Comparison of ENCODE assay signal across 51 mouse cellular contexts in the genomic region with DNA sequence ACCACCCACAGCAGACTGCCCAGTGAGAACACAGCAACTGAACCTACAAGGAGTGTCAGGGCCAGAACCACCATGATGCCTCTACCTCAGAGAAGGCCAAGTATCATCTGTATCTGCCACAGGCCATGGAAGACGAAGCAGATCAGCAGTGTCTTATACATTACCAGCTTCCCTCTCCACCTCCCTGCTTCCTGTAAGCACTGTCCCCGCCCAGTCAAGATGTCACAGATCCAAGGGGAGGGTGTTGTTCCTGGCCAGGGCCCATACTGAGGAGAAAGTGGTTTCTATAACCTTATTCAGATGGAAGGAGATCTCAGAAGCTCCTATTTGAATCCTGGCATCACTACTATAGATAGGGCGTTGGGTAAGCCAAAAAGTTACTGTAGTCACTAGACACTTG. TPM values are rescaled to one million over a fixed set of nuclear protein-coding genes. Genes with fewer than 3 reads are reported as not detected.
"Had no signal": no experiment of that assay in that cellular context is flagged by ENCODE, and none has a peak within 500 bp of the region (broad histone marks: within the 10 kb centered on the region; RNA-seq: fewer than 3 reads in every experiment).

A gene (minus strand): TSS at position 101 of the 400 bp plus-strand sequence.

- H3K27ac ChIP-seq: heart, embryonic 10.5 days; heart, embryonic 13.5 days; heart, embryonic 15.5 days; hindbrain, embryonic 10.5 days; hindbrain, embryonic 12.5 days; hindbrain, embryonic 13.5 days; hindbrain, embryonic 14.5 days; hindbrain, embryonic 15.5 days; hindbrain, postnatal 0 days; intestine, embryonic 15.5 days; kidney, embryonic 15.5 days; kidney, postnatal 0 days; layer of hippocampus, adult 2 months had no signal

- H3K9ac ChIP-seq: heart, embryonic 12.5 days; heart, embryonic 13.5 days; heart, embryonic 15.5 days; hindbrain, embryonic 12.5 days; hindbrain, embryonic 13.5 days; hindbrain, embryonic 14.5 days; hindbrain, embryonic 15.5 days; intestine, embryonic 15.5 days; kidney, embryonic 15.5 days had no signal

- DNase-seq: heart, postnatal 10 days; heart, postnatal 14 days; heart, postnatal 36 days; heart, postnatal 4 days; kidney, adult 11 months; kidney, adult 18-20 months; kidney, adult 2 months; kidney, adult 8-10 months; kidney, adult 9 months; kidney, postnatal 10 days; kidney, postnatal 14 days; kidney, postnatal 25 days; kidney, postnatal 36 days; kidney, postnatal 4 days; layer of hippocampus, adult 9-11 months; layer of hippocampus, postnatal 36 days had no signal

- H3K4me3 ChIP-seq: heart, embryonic 10.5 days; heart, embryonic 12.5 days; heart, embryonic 13.5 days; heart, embryonic 15.5 days; hindbrain, embryonic 10.5 days; hindbrain, embryonic 12.5 days; hindbrain, embryonic 13.5 days; hindbrain, embryonic 15.5 days; intestine, embryonic 15.5 days; kidney, embryonic 15.5 days; layer of hippocampus, adult 2 months had no signal

- H3K4me1 ChIP-seq: heart, embryonic 10.5 days; heart, embryonic 12.5 days; heart, embryonic 13.5 days; heart, embryonic 15.5 days; hindbrain, embryonic 10.5 days; hindbrain, embryonic 12.5 days; hindbrain, embryonic 13.5 days; hindbrain, embryonic 15.5 days; intestine, embryonic 15.5 days; kidney, embryonic 15.5 days had no signal

- H3K27me3 ChIP-seq: heart, embryonic 12.5 days; heart, embryonic 13.5 days; heart, embryonic 15.5 days; hindbrain, embryonic 12.5 days; hindbrain, embryonic 13.5 days; hindbrain, embryonic 15.5 days; intestine, embryonic 15.5 days; kidney, embryonic 15.5 days had no signal

- H3K4me2 ChIP-seq: heart, embryonic 11.5 days; heart, embryonic 12.5 days; heart, embryonic 13.5 days; heart, embryonic 15.5 days; hindbrain, embryonic 12.5 days; hindbrain, embryonic 13.5 days; hindbrain, embryonic 14.5 days; hindbrain, embryonic 15.5 days; intestine, embryonic 15.5 days; kidney, embryonic 15.5 days had no signal

- H3K36me3 ChIP-seq: heart, embryonic 10.5 days; heart, embryonic 12.5 days; heart, embryonic 13.5 days; heart, embryonic 15.5 days; hindbrain, embryonic 10.5 days; hindbrain, embryonic 12.5 days; hindbrain, embryonic 13.5 days; hindbrain, embryonic 15.5 days; intestine, embryonic 15.5 days; kidney, embryonic 15.5 days had no signal

- ATAC-seq: hindbrain, embryonic 16.5 days; hindbrain, postnatal 0 days; inflammation-experienced regulatory T-cells, adult 6 months; intestine, embryonic 15.5 days; intestine, embryonic 16.5 days; intestine, postnatal 0 days had no signal

- H3K9me3 ChIP-seq: heart, embryonic 10.5 days; heart, embryonic 15.5 days; intestine, embryonic 15.5 days; kidney, embryonic 15.5 days had no signal

RNA-seq across cellular contexts. Expression of the gene that starts here (rescaled TPM):
- total RNA-seq: heart, postnatal 10 days; heart, postnatal 14 days; heart, postnatal 25 days; heart, postnatal 36 days; heart, postnatal 4 days; hematopoietic stem cell, adult 5-6 weeks; hindbrain, postnatal 0 days; layer of hippocampus, adult 18-20 months; layer of hippocampus, adult 2 months; layer of hippocampus, adult 8-10 months; layer of hippocampus, postnatal 10 days; layer of hippocampus, postnatal 14 days; layer of hippocampus, postnatal 25 days; layer of hippocampus, postnatal 36 days; left cerebral cortex, adult 18-20 months had no signal
- polyA plus RNA-seq: heart, embryonic 10.5 days; heart, embryonic 11.5 days; heart, embryonic 12.5 days; heart, embryonic 13.5 days; heart, embryonic 14.5 days; heart, embryonic 15.5 days; heart, embryonic 16.5 days; heart, postnatal 0 days; hindbrain, embryonic 10.5 days; hindbrain, embryonic 11.5 days; hindbrain, embryonic 12.5 days; hindbrain, embryonic 13.5 days; hindbrain, embryonic 14.5 days; hindbrain, embryonic 15.5 days; hindbrain, embryonic 16.5 days; hindbrain, postnatal 0 days; inflammation-experienced regulatory T-cells, adult 6 months; intestine, embryonic 14.5 days; intestine, embryonic 15.5 days; intestine, embryonic 16.5 days; intestine, postnatal 0 days; kidney, adult 2 months; kidney, embryonic 14.5 days; kidney, embryonic 15.5 days; kidney, embryonic 16.5 days; kidney, postnatal 0 days; large intestine, adult 2 months had no signal
